Mouse (Mus musculus) CH12.LX (cell line): ENCODE results near the gene Ppp2r5c. TPM values are rescaled to one million over a fixed set of nuclear protein-coding genes. Genes with fewer than 3 reads are reported as not detected.

Experiments
- DNase-seq: peaks from one replicate; pipeline ENCODE4 v3.0.0-alpha.2; 2013; ENCODE audit errors: extremely low read depth
- H3K27ac ChIP-seq: 2 replicates; pipeline ENCODE4 v1.5.1; 2012; ENCODE audit warnings: low read depth, mild to moderate bottlenecking, control low read depth, moderate library complexity; ENCODE audit not compliant: insufficient read depth
- H3K27me3 ChIP-seq: replicated peaks from 2 replicates; pipeline ENCODE3; 2012; ENCODE audit warnings: inconsistent platforms
- H3K36me3 ChIP-seq, 2 experiments: replicated peaks in 1 of 2; 2 replicates each; pipeline versions ENCODE3 to v1.6.1; 2012; ENCODE audit warnings: inconsistent platforms in 1 of 2, low read length in 1 of 2, mild to moderate bottlenecking in 1 of 2, mixed read lengths in 1 of 2, moderate library complexity in 1 of 2; ENCODE audit not compliant: control insufficient read depth in 1 of 2, insufficient read depth in 1 of 2
- H3K4me1 ChIP-seq, 2 experiments: 2 replicates each; pipeline ENCODE4 v1.6.1; 2012; ENCODE audit warnings: inconsistent platforms in 1 of 2, moderate library complexity in 1 of 2; ENCODE audit not compliant: insufficient read depth in 2 of 2, control insufficient read depth in 1 of 2
- H3K4me2 ChIP-seq: 2 replicates; pipeline ENCODE4 v1.6.1; 2012; ENCODE audit warnings: low read depth, mild to moderate bottlenecking, control low read depth; ENCODE audit not compliant: poor library complexity, insufficient read depth, severe bottlenecking
- H3K4me3 ChIP-seq, 3 experiments: fragments of 150-350 bp in 1 of 3; sonication (generic) in 1 of 3; replicated peaks in 1 of 3; 2 replicates each; pipeline versions ENCODE3 to v1.5.1; 2011 to 2012; ENCODE audit warnings: low read depth in 2 of 3, low read length in 2 of 3, mild to moderate bottlenecking in 2 of 3, moderate library complexity in 2 of 3, control low read depth in 1 of 3, improper control_type of control experiment in 1 of 3, inconsistent platforms in 1 of 3, mixed read lengths in 1 of 3; ENCODE audit not compliant: poor library complexity in 1 of 3
- H3K79me2 ChIP-seq: replicated peaks from 2 replicates; pipeline ENCODE4 v1.6.1; 2012; ENCODE audit warnings: mild to moderate bottlenecking, moderate library complexity; ENCODE audit not compliant: control insufficient read depth, poor library complexity, insufficient read depth, severe bottlenecking; ENCODE audit errors: extremely low read depth
- H3K9ac ChIP-seq: 2 replicates; pipeline ENCODE4 v1.6.1; 2012; ENCODE audit warnings: low read depth, mild to moderate bottlenecking, control low read depth, moderate library complexity; ENCODE audit not compliant: insufficient read depth
- H3K9me3 ChIP-seq: replicated peaks from 2 replicates; pipeline ENCODE3; 2012; ENCODE audit warnings: low read length, inconsistent platforms, mixed read lengths
- BHLHE40 ChIP-seq: IDR thresholded peaks from 2 replicates; pipeline ENCODE4 v1.6.1; 2011; ENCODE audit warnings: mild to moderate bottlenecking, low read depth, low read length, improper control_type of control experiment
- CHD1 ChIP-seq: IDR thresholded peaks from 2 replicates; pipeline ENCODE4 v1.6.1; 2012; ENCODE audit warnings: low read depth, low read length, improper control_type of control experiment, inconsistent platforms
- CHD2 ChIP-seq: IDR thresholded peaks from 2 replicates; pipeline ENCODE4 v1.6.1; 2011; ENCODE audit warnings: low read length, improper control_type of control experiment
- ELF1 ChIP-seq: IDR thresholded peaks from 2 replicates; pipeline ENCODE4 v1.6.1; 2014; ENCODE audit warnings: low read depth, mild to moderate bottlenecking, inconsistent platforms, low read length, improper control_type of control experiment
- ETS1 ChIP-seq: conservative IDR thresholded peaks from 2 replicates; pipeline ENCODE4 v1.6.1; 2012; ENCODE audit warnings: low read depth, mild to moderate bottlenecking, inconsistent platforms, low read length, improper control_type of control experiment, moderate library complexity
- IRF4 ChIP-seq: IDR thresholded peaks from 2 replicates; pipeline ENCODE4 v1.6.1; 2014; ENCODE audit warnings: low read depth, mild to moderate bottlenecking, inconsistent platforms, low read length, improper control_type of control experiment
- JUN ChIP-seq: IDR thresholded peaks from 2 replicates; pipeline ENCODE4 v1.6.1; 2011; ENCODE audit warnings: low read depth, mild to moderate bottlenecking, low read length, improper control_type of control experiment, moderate library complexity; ENCODE audit not compliant: insufficient read depth
- JUND ChIP-seq: conservative IDR thresholded peaks from 2 replicates; pipeline ENCODE4 v1.6.1; 2011; ENCODE audit warnings: low read depth, low read length, improper control_type of control experiment
- KAT2A ChIP-seq: IDR thresholded peaks from 2 replicates; pipeline ENCODE4 v1.6.1; 2012; ENCODE audit warnings: low read length, improper control_type of control experiment, inconsistent platforms; ENCODE audit not compliant: insufficient replicate concordance
- MAFK ChIP-seq: IDR thresholded peaks from 2 replicates; pipeline ENCODE4 v1.6.1; 2011; ENCODE audit warnings: low read length, improper control_type of control experiment; ENCODE audit not compliant: insufficient replicate concordance
- MAZ ChIP-seq: IDR thresholded peaks from 2 replicates; pipeline ENCODE4 v1.6.1; 2012; ENCODE audit warnings: low read depth, mild to moderate bottlenecking, inconsistent platforms, low read length, improper control_type of control experiment, moderate library complexity
- MEF2A ChIP-seq: IDR thresholded peaks from 2 replicates; pipeline ENCODE4 v1.6.1; 2014; ENCODE audit warnings: low read depth, mild to moderate bottlenecking, inconsistent platforms, low read length, improper control_type of control experiment, borderline replicate concordance
- MYC ChIP-seq: IDR thresholded peaks from 2 replicates; pipeline ENCODE4 v1.6.1; 2011; ENCODE audit warnings: low read depth, mild to moderate bottlenecking, improper control_type of control experiment, low read length
- NELFE ChIP-seq: IDR thresholded peaks from 2 replicates; pipeline ENCODE4 v1.6.1; 2011; ENCODE audit warnings: low read depth, low read length, improper control_type of control experiment
- NRF1 ChIP-seq: IDR thresholded peaks from 2 replicates; pipeline ENCODE4 v1.6.1; 2014; ENCODE audit warnings: low read depth, mild to moderate bottlenecking, inconsistent platforms, low read length, improper control_type of control experiment, moderate library complexity
- PAX5 ChIP-seq: IDR thresholded peaks from 2 replicates; pipeline ENCODE4 v1.6.1; 2012; ENCODE audit warnings: low read length, inconsistent platforms, mixed read lengths
- POLR2A ChIP-seq: IDR thresholded peaks from 2 replicates; pipeline ENCODE4 v1.6.1; 2011; ENCODE audit warnings: low read depth, mild to moderate bottlenecking, improper control_type of control experiment, low read length
- POLR2AphosphoS2 ChIP-seq: IDR thresholded peaks from 2 replicates; pipeline ENCODE4 v1.6.1; 2011; ENCODE audit warnings: low read depth, low read length, improper control_type of control experiment
- RAD21 ChIP-seq: IDR thresholded peaks from 2 replicates; pipeline ENCODE4 v1.6.1; 2011; ENCODE audit warnings: low read depth, mild to moderate bottlenecking, low read length, improper control_type of control experiment, moderate library complexity
- SIN3A ChIP-seq: IDR thresholded peaks from 2 replicates; pipeline ENCODE4 v1.6.1; 2012; ENCODE audit warnings: low read length, improper control_type of control experiment, inconsistent platforms
- TBP ChIP-seq: conservative IDR thresholded peaks from 2 replicates; pipeline ENCODE4 v1.6.1; 2011; ENCODE audit warnings: low read depth, low read length, improper control_type of control experiment
- TCF12 ChIP-seq: IDR thresholded peaks from 2 replicates; pipeline ENCODE4 v1.6.1; 2014; ENCODE audit warnings: low read depth, mild to moderate bottlenecking, inconsistent platforms, low read length, improper control_type of control experiment
- ZC3H11A ChIP-seq: IDR thresholded peaks from 2 replicates; pipeline ENCODE4 v1.6.1; 2012; ENCODE audit warnings: low read depth, mild to moderate bottlenecking, inconsistent platforms, low read length, improper control_type of control experiment
- ZKSCAN1 ChIP-seq: IDR thresholded peaks from 2 replicates; pipeline ENCODE4 v1.6.1; 2012; ENCODE audit warnings: low read depth, inconsistent platforms, low read length, improper control_type of control experiment, borderline replicate concordance
- dilution Hi-C: fragments of 300-500 bp; cut with MboI; formaldehyde crosslinking; loops from 2 replicates; pipeline ENCODE4 v1.14.3; 2020; ENCODE audit warnings: low sequenced_read_pairs; ENCODE audit not compliant: extremely low pct_unique_long_range_greater_than_20kb, extremely low pct_ligation_motif_present
- in situ Hi-C: fragments of 300-500 bp; cut with MboI; formaldehyde crosslinking; loops from 3 replicates; pipeline ENCODE4 v1.14.3; 2019; ENCODE audit warnings: low sequenced_read_pairs, low pct_ligation_motif_present, low pct_unique_long_range_greater_than_20kb, mixed read lengths
- polyA plus RNA-seq: library from polyadenylated mRNA; unstranded; fragments of >175 nt; gene quantifications from 2 replicates; pipeline ENCODE4 v1.2.1, GENCODE M21; 2012; ENCODE audit warnings: low read depth; ENCODE audit not compliant: insufficient read length
- total RNA-seq, 2 experiments: library from RNA; depleted of rRNA; stranded (reverse); fragments of 300-350 nt in 1 of 2; fragments of >200 nt in 1 of 2; gene quantifications; 2 replicates each; pipeline ENCODE4 v1.2.3; 2012 to 2014

Gene Ppp2r5c
- total and polyA plus RNA-seq, 3 experiments: 71.6 to 111 (median 97.7) TPM

GRCm38 (mm10) chr12:110458667-110459066 lies 11.7 kb downstream of the Ppp2r5c start:
- TF ChIP-seq NELFE (no peak), MAFK (no peak), NRF1 (no peak), ZC3H11A (no peak), CHD2 (no peak), MEF2A (no peak), ELF1 (no peak), IRF4 (no peak), CHD1 (no peak), BHLHE40 (no peak), MAZ (no peak), ZKSCAN1 (no peak)
- dilution Hi-C loops (no loop called here), in situ Hi-C loops (no loop called here)
- DNase-seq: no peak
- Histone ChIP-seq H3K9me3 (no peaks in the 10 kb centered on the region), H3K27ac (no peak overlapping the region), H3K79me2 (no peaks in the 10 kb centered on the region), H3K36me3 (no peaks in the 10 kb centered on the region), H3K4me3 (no peak overlapping the region), H3K4me1 (no peaks in the 10 kb centered on the region), H3K4me2 (no peak overlapping the region), H3K9ac (no peak overlapping the region), H3K27me3 (no peaks in the 10 kb centered on the region)

DNA sequence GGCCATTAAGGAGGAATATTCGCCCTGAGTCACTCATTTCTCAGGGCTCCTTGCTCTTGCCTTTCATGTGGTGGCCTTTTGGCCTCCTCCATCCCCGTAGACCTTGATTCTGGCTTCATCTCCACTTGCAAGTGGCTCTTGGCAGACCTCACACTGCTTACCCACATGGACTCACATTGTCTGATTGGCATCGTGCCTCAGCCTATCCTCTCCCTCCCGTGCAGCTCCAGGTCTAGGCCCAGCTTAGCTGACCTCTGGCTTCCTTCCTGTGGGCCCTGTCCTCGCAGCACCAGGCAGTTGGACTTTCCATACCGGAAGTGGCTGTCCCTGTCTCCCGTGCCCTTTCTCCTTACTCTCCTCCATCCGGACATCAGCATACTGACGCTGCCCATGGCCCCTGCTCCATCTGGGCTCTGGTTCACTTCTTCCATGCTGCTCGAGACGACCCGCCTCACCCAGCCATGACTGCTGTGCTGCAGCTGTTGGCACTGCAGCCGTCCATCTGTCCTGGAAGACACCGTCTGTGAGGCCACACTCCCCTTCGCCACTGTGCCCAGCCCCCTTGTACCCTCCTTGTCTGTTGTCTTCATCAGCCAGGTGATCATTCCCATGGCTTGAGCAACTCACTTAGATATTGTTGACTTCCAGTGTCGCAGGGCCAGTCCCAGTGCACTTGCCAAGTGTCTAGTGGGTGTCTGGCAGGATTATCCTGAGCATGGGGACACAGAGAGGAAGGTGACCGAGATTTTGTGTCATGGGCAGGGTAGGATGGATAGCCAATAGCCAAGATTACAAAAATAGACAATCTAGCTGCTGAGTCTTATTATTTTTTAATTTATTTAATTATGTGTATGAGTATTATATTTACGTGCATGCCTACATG lies 13.7 kb downstream of the Ppp2r5c start:
- no peak for TF ChIP-seq RAD21
- TF ChIP-seq POLR2A: no peak
- TF ChIP-seq SIN3A: no peak
- TF ChIP-seq JUN: no peak
- TF ChIP-seq MYC: no peak
- no peak for TF ChIP-seq PAX5
- TF ChIP-seq TCF12: no peak
- TF ChIP-seq MEF2A: no peak
- no peak for TF ChIP-seq TBP
- no peak for TF ChIP-seq JUND
- TF ChIP-seq ETS1: no peak
- no peak for TF ChIP-seq BHLHE40
- no peak for TF ChIP-seq KAT2A
- no peak for TF ChIP-seq NRF1
- TF ChIP-seq POLR2AphosphoS2: no peak
- dilution Hi-C loops: no loop called here
- no peaks in the 10 kb centered on the region for H3K4me1 ChIP-seq

More for the DNA sequence above, 13.7 kb downstream of the Ppp2r5c start:
- Histone ChIP-seq H3K9me3 (no peaks in the 10 kb centered on the region), H3K36me3 (no peaks in the 10 kb centered on the region), H3K9ac (no peak overlapping the region), H3K27ac (no peak overlapping the region), H3K4me3 (no peak overlapping the region), H3K27me3 (no peaks in the 10 kb centered on the region), H3K79me2 (no peaks in the 10 kb centered on the region), H3K4me2 (no peak overlapping the region)
- in situ Hi-C loops: no loop called here
- DNase-seq: no peak
